Mouse (Mus musculus) forebrain, embryonic 15.5 days (tissue): Measurements from ENCODE around the gene Cpne9. TPM values are rescaled to one million over a fixed set of nuclear protein-coding genes. Genes with fewer than 3 reads are reported as not detected.

Source experiments
- ATAC-seq: fragments of 200-750 bp; cut with Nextera tagmentation; replicated peaks from 2 replicates; pipeline ENCODE4 v1.8.0; 2017; ENCODE audit warnings: mild to moderate bottlenecking, moderate TSS enrichment, moderate library complexity
- H3K27ac ChIP-seq: fragments of 300-500 bp; sonication (generic); replicated peaks from 2 replicates; pipeline ENCODE4 v1.5.1; 2015; ENCODE audit warnings: mild to moderate bottlenecking, inconsistent platforms
- H3K27me3 ChIP-seq: fragments of 300-500 bp; sonication (generic); 2 replicates; pipeline ENCODE4 v1.6.1; 2015; ENCODE audit warnings: inconsistent platforms
- H3K36me3 ChIP-seq: fragments of 300-500 bp; sonication (generic); 2 replicates; pipeline ENCODE4 v1.6.1; 2015; ENCODE audit warnings: mild to moderate bottlenecking, inconsistent platforms
- H3K4me1 ChIP-seq: fragments of 300-500 bp; sonication (generic); 2 replicates; pipeline ENCODE4 v1.6.1; 2015; ENCODE audit warnings: inconsistent platforms
- H3K4me2 ChIP-seq: fragments of 300-500 bp; sonication (generic); replicated peaks from 2 replicates; pipeline ENCODE4 v1.6.1; 2015; ENCODE audit warnings: mild to moderate bottlenecking, inconsistent platforms
- H3K4me3 ChIP-seq: fragments of 300-500 bp; sonication (generic); 2 replicates; pipeline ENCODE4 v1.5.1; 2015; ENCODE audit warnings: mild to moderate bottlenecking, inconsistent platforms
- H3K9ac ChIP-seq: fragments of 300-500 bp; sonication (generic); replicated peaks from 2 replicates; pipeline ENCODE4 v1.6.1; 2015; ENCODE audit warnings: mild to moderate bottlenecking, inconsistent platforms
- H3K9me3 ChIP-seq: fragments of 300-500 bp; sonication (generic); 2 replicates; pipeline ENCODE4 v1.6.1; 2016; ENCODE audit warnings: inconsistent platforms
- WGBS: fragments of 180-500 bp; shearing (Covaris S2); methylation state at CpG from one replicate; pipeline ENCODE4 v1.1.7; 2015; ENCODE audit warnings: mixed read lengths; 5-methylcytosine and 5-hydroxymethylcytosine counted together
- polyA plus RNA-seq: library from polyadenylated mRNA; unstranded; fragments of >200 nt; fragmentation: Nextera tagmentation; extraction: Ambion mirVana; gene quantifications from 2 replicates; pipeline ENCODE4 v1.2.1, GENCODE M21; 2015

The Cpne9 gene
- polyA plus RNA-seq, 1 experiment from 2014 or later = 0.39 TPM

DNA sequence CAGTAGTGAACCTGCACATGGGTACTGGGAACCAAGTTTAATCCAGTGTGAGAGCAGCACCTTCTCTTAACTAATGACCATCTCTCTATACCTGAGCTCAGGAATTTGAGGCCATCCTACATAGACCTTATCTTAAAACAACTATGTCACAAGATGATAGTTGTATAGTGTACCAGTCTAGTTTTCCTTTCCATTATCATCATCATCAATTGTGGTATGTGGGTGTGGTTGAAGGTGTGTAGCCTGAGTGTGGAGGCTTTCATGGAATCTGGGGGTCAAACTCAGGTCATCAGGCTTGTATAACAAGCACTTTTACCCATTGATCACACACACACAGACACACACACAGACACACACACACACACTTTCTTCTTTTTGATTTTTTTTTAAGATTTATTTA is 68.4 kb downstream of the Cpne9 start:
- no peak overlapping the region for H3K9ac ChIP-seq
- H3K4me3 ChIP-seq = no peak overlapping the region
- no peaks in the 10 kb centered on the region for H3K4me1 ChIP-seq
- no peak overlapping the region for H3K27ac ChIP-seq
- H3K36me3 ChIP-seq = no peaks in the 10 kb centered on the region
- H3K27me3 ChIP-seq = no peaks in the 10 kb centered on the region
- H3K4me2 ChIP-seq = no peak overlapping the region
- no peaks in the 10 kb centered on the region for H3K9me3 ChIP-seq
- ATAC-seq = no peak

GRCm38 (mm10) chr6:113351161-113351560 is 69.1 kb downstream of the Cpne9 start:
- Histone ChIP-seq H3K36me3 (no peaks in the 10 kb centered on the region), H3K4me1 (no peaks in the 10 kb centered on the region), H3K4me3 (no peak overlapping the region), H3K27ac (no peak overlapping the region), H3K9ac (no peak overlapping the region), H3K4me2 (no peak overlapping the region), H3K27me3 (no peaks in the 10 kb centered on the region), H3K9me3 (no peaks in the 10 kb centered on the region)
- no peak for ATAC-seq
- 92% methylated on average over 1 of the region's 1 CpGs for WGBS

DNA sequence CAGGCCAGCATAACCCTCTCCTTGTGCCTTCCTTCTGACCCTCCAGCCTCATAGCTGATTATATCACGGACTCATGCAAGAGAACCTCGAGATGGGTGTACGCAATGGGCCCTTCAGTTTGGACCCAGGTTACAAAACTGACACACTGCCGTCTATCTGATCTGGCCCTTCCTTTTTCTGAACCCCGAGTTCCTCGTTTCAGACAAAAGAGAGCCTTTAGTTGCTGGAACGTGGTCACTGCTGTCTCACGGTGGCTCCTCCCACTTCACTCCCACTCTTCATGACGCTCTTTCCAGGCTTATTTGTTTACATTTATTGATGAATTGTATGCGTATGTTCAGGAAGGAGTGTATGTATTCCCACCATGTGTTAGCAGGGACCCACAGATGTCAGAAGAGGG is 69.5 kb downstream of the Cpne9 start:
- Histone ChIP-seq H3K9ac (no peak overlapping the region), H3K27me3 (no peaks in the 10 kb centered on the region), H3K4me1 (no peaks in the 10 kb centered on the region), H3K27ac (no peak overlapping the region), H3K36me3 (no peaks in the 10 kb centered on the region), H3K4me2 (no peak overlapping the region), H3K9me3 (no peaks in the 10 kb centered on the region), H3K4me3 (no peak overlapping the region)
- ATAC-seq = no peak
- 54% methylated on average over 10 of the region's 10 CpGs for WGBS

GRCm38 (mm10) chr6:113352820-113353219 is 70.7 kb downstream of the Cpne9 start:
- Histone ChIP-seq H3K4me3 (no peak overlapping the region), H3K36me3 (no peaks in the 10 kb centered on the region), H3K9me3 (no peaks in the 10 kb centered on the region), H3K27ac (no peak overlapping the region), H3K4me1 (no peaks in the 10 kb centered on the region), H3K27me3 (no peaks in the 10 kb centered on the region), H3K9ac (no peak overlapping the region), H3K4me2 (no peak overlapping the region)
- ATAC-seq = no peak
- 86% methylated on average over 3 of the region's 3 CpGs for WGBS

GRCm38 (mm10) chr6:113353696-113354095 is 71.6 kb downstream of the Cpne9 start:
- no peak overlapping the region for H3K9ac ChIP-seq
- no peak overlapping the region for H3K4me2 ChIP-seq
- no peak overlapping the region for H3K27ac ChIP-seq
- ATAC-seq = no peak
- H3K9me3 ChIP-seq = no peaks in the 10 kb centered on the region
- no peaks in the 10 kb centered on the region for H3K4me1 ChIP-seq
- no peak overlapping the region for H3K4me3 ChIP-seq
- no peaks in the 10 kb centered on the region for H3K36me3 ChIP-seq
- H3K27me3 ChIP-seq = no peaks in the 10 kb centered on the region
- 69% methylated on average over 3 of the region's 3 CpGs for WGBS

Other genes with a start within 250 kb of the Cpne9 start
- gene Thumpd3, start 236.1 kb upstream of the Cpne9 start, polyA plus RNA-seq = 55.5 and 60.7 TPM in 2 replicates
- 52.2 and 53.4 TPM in 2 replicates for gene Setd5, start 204.9 kb upstream of the Cpne9 start, polyA plus RNA-seq
- 42.3 and 44.6 TPM in 2 replicates for gene Lhfpl4, start 86.9 kb upstream of the Cpne9 start, polyA plus RNA-seq
- 47.0 and 53.8 TPM in 2 replicates for gene Mtmr14, start 44.5 kb upstream of the Cpne9 start, polyA plus RNA-seq
- 19.6 and 22.2 TPM in 2 replicates for gene Brpf1, start 24.8 kb downstream of the Cpne9 start, polyA plus RNA-seq
- gene Ogg1, start 44.7 kb downstream of the Cpne9 start, polyA plus RNA-seq = 11.6 and 11.8 TPM in 2 replicates
- 79.0 and 88.0 TPM in 2 replicates for gene Camk1, start 61.7 kb downstream of the Cpne9 start, polyA plus RNA-seq
- gene Tada3, start 95.6 kb downstream of the Cpne9 start, polyA plus RNA-seq = 79.4 and 82.2 TPM in 2 replicates
- gene Arpc4, start 95.8 kb downstream of the Cpne9 start, polyA plus RNA-seq = 390 and 428 TPM in 2 replicates
- gene Ttll3, start 107.0 kb downstream of the Cpne9 start, polyA plus RNA-seq = 7.6 and 8.1 TPM in 2 replicates
- gene Rpusd3, start 137.0 kb downstream of the Cpne9 start, polyA plus RNA-seq = 14.8 and 23.3 TPM in 2 replicates
- gene Cidec, start 153.5 kb downstream of the Cpne9 start, polyA plus RNA-seq = not detected in 2 replicates
- gene Jagn1, start 160.3 kb downstream of the Cpne9 start, polyA plus RNA-seq = 89.2 and 93.1 TPM in 2 replicates
- not detected in 2 replicates for gene Il17re, start 176.2 kb downstream of the Cpne9 start, polyA plus RNA-seq
- gene Il17rc, start 189.1 kb downstream of the Cpne9 start, polyA plus RNA-seq = 1.6 and 2.4 TPM in 2 replicates
- gene Creld1, start 201.0 kb downstream of the Cpne9 start, polyA plus RNA-seq = 63.8 and 66.7 TPM in 2 replicates
- gene Prrt3, start 219.6 kb downstream of the Cpne9 start, polyA plus RNA-seq = 5.1 and 6.0 TPM in 2 replicates
- 94.9 and 103 TPM in 2 replicates for gene Emc3, start 249.3 kb downstream of the Cpne9 start, polyA plus RNA-seq
- gene Fancd2, start 249.4 kb downstream of the Cpne9 start, polyA plus RNA-seq = 6.5 and 6.7 TPM in 2 replicates